Mouse (Mus musculus): Measurements from ENCODE around the gene C130060K24Rik.

DNA sequence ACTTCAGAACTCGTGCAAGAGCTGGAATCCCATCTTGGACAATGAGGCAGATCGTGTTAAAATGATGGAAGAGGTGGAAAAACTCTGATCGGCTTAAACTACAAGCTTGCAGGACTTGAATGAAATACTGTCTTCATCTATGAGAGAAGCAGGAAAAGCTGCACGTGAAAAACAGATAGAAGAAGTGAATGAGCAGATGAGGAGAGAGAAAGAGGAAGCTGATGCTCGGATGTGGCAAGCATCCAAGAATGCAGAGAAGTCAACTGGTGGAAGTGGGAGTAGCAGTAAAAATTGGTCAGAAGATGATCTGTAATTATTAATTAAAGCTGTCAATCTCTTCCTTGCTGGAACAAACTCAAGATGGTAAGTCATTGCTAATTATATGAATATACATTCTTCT lies 52.3 kb downstream of the C130060K24Rik start:
- TF ChIP-seq USF1 (IDR thresholded peaks at IDR 0.05; ENCODE audit: low read depth) (no peak), MYOG (IDR thresholded peaks at IDR 0.05; ENCODE audit: control insufficient read depth in 1 of 3, insufficient read depth in 1 of 3, insufficient read length in 2 of 3, low read depth in 2 of 3) (no peak), POLR2A (IDR thresholded peaks at IDR 0.05; ENCODE audit: insufficient read length, low read depth) (no peak)

Measured in myocyte (in vitro differentiated cells).